Mouse (Mus musculus) megakaryocyte, adult 5-6 weeks (primary cell): ENCODE data around the gene Mindy1. TPM values are rescaled to one million over a fixed set of nuclear protein-coding genes. Genes with fewer than 3 reads are reported as not detected.
"Not testable (repeated sequence)": the region's sequence is repeated elsewhere in the genome, so short reads cannot be mapped to it uniquely, and the experiment has no call there.

ENCODE experiments used
- ATAC-seq: 2 replicates; pipeline ENCODE4 v1.8.0; 2016; ENCODE audit warnings: mild to moderate bottlenecking, inconsistent platforms; ENCODE audit not compliant: poor library complexity, severe bottlenecking
- total RNA-seq, 2 experiments: library from RNA; stranded (forward) in 1 of 2; stranded (reverse) in 1 of 2; fragments of 153-499, 151-499 nt in 1 of 2; fragments of 221-1000, 200-1000 nt in 1 of 2; gene quantifications; 2 replicates each; pipeline versions ENCODE4 v1.2.3 to v1.2.4; 2015 to 2017

Mindy1 gene
- total RNA-seq, 2 experiments from 2014 or later, result 44.0 to 49.5 TPM

GRCm38 (mm10) chr3:95318548-95318947, 37.4 kb downstream of the Mindy1 start:
- ATAC-seq, result peak; percentile 22; the same call in 1 of the 2 replicates

GRCm38 (mm10) chr3:95319110-95319509, 38.0 kb downstream of the Mindy1 start:
- no peak for ATAC-seq

GRCm38 (mm10) chr3:95319701-95320625, 38.8 kb downstream of the Mindy1 start:
- no peak for ATAC-seq

- no peak for ATAC-seq
Observed at GRCm38 (mm10) chr3:95323429-95323828, 42.3 kb downstream of the Mindy1 start.

- no peak for ATAC-seq
Observed at GRCm38 (mm10) chr3:95324454-95325144, 43.5 kb downstream of the Mindy1 start.

- no peak for ATAC-seq
Observed at GRCm38 (mm10) chr3:95328803-95329404, 47.8 kb downstream of the Mindy1 start.

GRCm38 (mm10) chr3:95331528-95331927, 50.4 kb downstream of the Mindy1 start:
- ATAC-seq, result no peak

- no peak for ATAC-seq
Observed at GRCm38 (mm10) chr3:95337345-95337744, 56.2 kb downstream of the Mindy1 start.

- ATAC-seq, result no peak
Observed at GRCm38 (mm10) chr3:95338251-95338650, 57.1 kb downstream of the Mindy1 start.

- not testable (repeated sequence) for ATAC-seq
Observed at GRCm38 (mm10) chr3:95343356-95344000, 62.3 kb downstream of the Mindy1 start.

Other genes with a start within 250 kb of the Mindy1 start
- 80.0 and 91.9 TPM in 2 replicates for gene Psmd4, start 238.7 kb upstream of the Mindy1 start, total RNA-seq (2015)
- gene Psmd4, start 238.7 kb upstream of the Mindy1 start, total RNA-seq (2017), result 224 and 226 TPM in 2 replicates
- 9.7 and 15.8 TPM in 2 replicates for gene Pip5k1a, start 174.4 kb upstream of the Mindy1 start, total RNA-seq (2015)
- gene Pip5k1a, start 174.4 kb upstream of the Mindy1 start, total RNA-seq (2017), result 12.4 and 14.5 TPM in 2 replicates
- 33.6 and 37.3 TPM in 2 replicates for gene Vps72, start 170.3 kb upstream of the Mindy1 start, total RNA-seq (2015)
- 74.0 and 77.3 TPM in 2 replicates for gene Vps72, start 170.3 kb upstream of the Mindy1 start, total RNA-seq (2017)
- gene Tmod4, start 156.9 kb upstream of the Mindy1 start, total RNA-seq (2015), result 1.1 and 4.4 TPM in 2 replicates
- gene Tmod4, start 156.9 kb upstream of the Mindy1 start, total RNA-seq (2017), result not detected in 2 replicates
- 51.3 and 61.3 TPM in 2 replicates for gene Scnm1, start 147.3 kb upstream of the Mindy1 start, total RNA-seq (2015)
- 68.0 and 72.8 TPM in 2 replicates for gene Scnm1, start 147.3 kb upstream of the Mindy1 start, total RNA-seq (2017)
- 3.3 and 3.8 TPM in 2 replicates for gene Lysmd1, start 147.3 kb upstream of the Mindy1 start, total RNA-seq (2015)
- 4.4 and 5.0 TPM in 2 replicates for gene Lysmd1, start 147.3 kb upstream of the Mindy1 start, total RNA-seq (2017)
- 77.5 and 85.2 TPM in 2 replicates for gene Tnfaip8l2, start 139.0 kb upstream of the Mindy1 start, total RNA-seq (2015)
- 103 and 115 TPM in 2 replicates for gene Tnfaip8l2, start 139.0 kb upstream of the Mindy1 start, total RNA-seq (2017)
- 0.04 TPM in 1 of 2 replicates, not detected in the other for gene Sema6c, start 120.9 kb upstream of the Mindy1 start, total RNA-seq (2015)
- gene Sema6c, start 120.9 kb upstream of the Mindy1 start, total RNA-seq (2017), result not detected in 2 replicates
- 37.6 and 39.3 TPM in 2 replicates for gene Gabpb2, start 63.4 kb upstream of the Mindy1 start, total RNA-seq (2015)
- 64.2 and 73.3 TPM in 2 replicates for gene Gabpb2, start 63.4 kb upstream of the Mindy1 start, total RNA-seq (2017)
- gene Cdc42se1, start 52.6 kb upstream of the Mindy1 start, total RNA-seq (2015), result 131 and 142 TPM in 2 replicates
- gene Cdc42se1, start 52.6 kb upstream of the Mindy1 start, total RNA-seq (2017), result 151 TPM in 2 replicates
- 3.3 and 6.1 TPM in 2 replicates for gene Mllt11, start 49.2 kb upstream of the Mindy1 start, total RNA-seq (2015)
- 2.8 and 7.3 TPM in 2 replicates for gene Mllt11, start 49.2 kb upstream of the Mindy1 start, total RNA-seq (2017)
- 0.16 and 0.21 TPM in 2 replicates for gene Gm128, start 39.7 kb upstream of the Mindy1 start, total RNA-seq (2015)
- gene Gm128, start 39.7 kb upstream of the Mindy1 start, total RNA-seq (2017), result not detected in 2 replicates
- gene Bnipl, start 30.2 kb upstream of the Mindy1 start, total RNA-seq (2015), result not detected in 2 replicates
- not detected in 2 replicates for gene Bnipl, start 30.2 kb upstream of the Mindy1 start, total RNA-seq (2017)
- gene Prune1, start 731 bp downstream of the Mindy1 start, total RNA-seq (2015), result 12.4 and 14.5 TPM in 2 replicates
- gene Prune1, start 731 bp downstream of the Mindy1 start, total RNA-seq (2017), result 7.8 and 10.2 TPM in 2 replicates
- gene Anxa9, start 25.8 kb downstream of the Mindy1 start, total RNA-seq (2015), result 3.0 and 3.8 TPM in 2 replicates
- 1.9 and 2.4 TPM in 2 replicates for gene Anxa9, start 25.8 kb downstream of the Mindy1 start, total RNA-seq (2017)
- 184 and 191 TPM in 2 replicates for gene Cers2, start 33.4 kb downstream of the Mindy1 start, total RNA-seq (2015)
- 86.0 and 107 TPM in 2 replicates for gene Cers2, start 33.4 kb downstream of the Mindy1 start, total RNA-seq (2017)
- 20.5 and 21.2 TPM in 2 replicates for gene Setdb1, start 75.9 kb downstream of the Mindy1 start, total RNA-seq (2015)
- gene Setdb1, start 75.9 kb downstream of the Mindy1 start, total RNA-seq (2017), result 22.4 and 23.8 TPM in 2 replicates
- not detected in 2 replicates for gene 4930558C23Rik, start 121.5 kb downstream of the Mindy1 start, total RNA-seq (2015)
- gene 4930558C23Rik, start 121.5 kb downstream of the Mindy1 start, total RNA-seq (2017), result not detected in 2 replicates
- 26.8 and 30.6 TPM in 2 replicates for gene Arnt, start 153.0 kb downstream of the Mindy1 start, total RNA-seq (2015)
- 27.8 and 36.1 TPM in 2 replicates for gene Arnt, start 153.0 kb downstream of the Mindy1 start, total RNA-seq (2017)
- 0.11 TPM in 1 of 2 replicates, not detected in the other for gene Ctsk, start 217.9 kb downstream of the Mindy1 start, total RNA-seq (2015)
- gene Ctsk, start 217.9 kb downstream of the Mindy1 start, total RNA-seq (2017), result 0.33 and 0.62 TPM in 2 replicates
- 1,196 and 1,415 TPM in 2 replicates for gene Ctss, start 245.4 kb downstream of the Mindy1 start, total RNA-seq (2015)
- 1,721 and 1,924 TPM in 2 replicates for gene Ctss, start 245.4 kb downstream of the Mindy1 start, total RNA-seq (2017)